Mouse (Mus musculus) liver, adult 2 months (tissue): ENCODE measurements at regions not wholly inside any gene's neighbourhood (a gene's known extent, or its start where the extent isn't known, plus 50 kb on each side); places are given as distances from the start of the nearest gene placed in this dataset.
"Not testable (repeated sequence)": the region's sequence is repeated elsewhere in the genome, so short reads cannot be mapped to it uniquely, and the experiment has no call there.

Experiments used
- CTCF ChIP-seq: fragments of 200-500 bp; IDR thresholded peaks from 2 replicates; pipeline ENCODE4 v1.5.1; 2011; ENCODE audit warnings: low read depth, low read length, control low read depth
- POLR2A ChIP-seq: fragments of 200-500 bp; IDR thresholded peaks from 2 replicates; pipeline ENCODE4 v1.6.1; 2011; ENCODE audit warnings: low read length, control low read depth; ENCODE audit not compliant: insufficient read depth; ENCODE audit errors: extremely low read depth

DNA sequence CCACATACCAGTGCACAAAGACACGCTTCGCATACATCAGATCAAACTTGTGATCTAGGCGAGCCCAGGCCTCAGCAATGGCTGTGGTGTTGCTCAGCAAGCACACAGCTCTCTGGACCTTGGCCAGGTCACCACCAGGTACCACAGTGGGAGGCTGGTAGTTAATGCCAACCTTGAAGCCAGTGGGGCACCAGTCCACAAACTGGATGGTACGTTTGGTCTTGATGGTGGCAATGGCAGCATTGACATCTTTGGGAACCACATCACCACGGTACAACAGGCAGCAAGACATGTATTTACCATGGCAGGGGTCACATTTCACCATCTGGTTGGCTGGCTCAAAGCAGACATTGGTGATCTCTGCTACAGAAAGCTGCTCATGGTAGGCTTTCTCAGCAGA, 214.2 kb upstream of the G2e3 start:
- not testable (repeated sequence) for TF ChIP-seq POLR2A, CTCF
